Mouse (Mus musculus) limb, embryonic 14.5 days (tissue): ENCODE results near the gene Mrpl34. TPM values are rescaled to one million over a fixed set of nuclear protein-coding genes. Genes with fewer than 3 reads are reported as not detected.

Experiments used
- ATAC-seq: fragments of 200-750 bp; cut with Nextera tagmentation; 2 replicates; pipeline ENCODE4 v1.8.0; 2017; ENCODE audit warnings: low read depth, moderate number of reproducible peaks, moderate TSS enrichment; ENCODE audit not compliant: low FRiP score
- DNase-seq: peaks from one replicate; pipeline ENCODE4 v3.0.0-alpha.2; 2015; ENCODE audit warnings: low spot score
- H3K27ac ChIP-seq: fragments of 300-500 bp; sonication (generic); replicated peaks from 2 replicates; pipeline ENCODE4 v1.5.1; 2014; ENCODE audit warnings: low read depth, mild to moderate bottlenecking, low read length, moderate library complexity, mixed read lengths
- H3K27me3 ChIP-seq: fragments of 300-500 bp; sonication (generic); 2 replicates; pipeline ENCODE4 v1.6.1; 2014; ENCODE audit warnings: low read length, mixed read lengths; ENCODE audit not compliant: control insufficient read depth, insufficient read depth
- H3K36me3 ChIP-seq: fragments of 300-500 bp; sonication (generic); 2 replicates; pipeline ENCODE4 v1.6.1; 2014; ENCODE audit warnings: mild to moderate bottlenecking, low read length, moderate library complexity, mixed read lengths; ENCODE audit not compliant: control insufficient read depth, insufficient read depth
- H3K4me1 ChIP-seq: fragments of 300-500 bp; sonication (generic); 2 replicates; pipeline ENCODE4 v1.6.1; 2014; ENCODE audit warnings: antibody characterized with exemption, low read length, mixed read lengths; ENCODE audit not compliant: control insufficient read depth, insufficient read depth
- H3K4me2 ChIP-seq: fragments of 300-500 bp; sonication (generic); replicated peaks from 2 replicates; pipeline ENCODE4 v1.6.1; 2014; ENCODE audit warnings: low read depth, mild to moderate bottlenecking, low read length, moderate library complexity; ENCODE audit not compliant: severe bottlenecking
- H3K4me3 ChIP-seq: fragments of 300-500 bp; sonication (generic); replicated peaks from 2 replicates; pipeline ENCODE4 v1.5.1; 2014; ENCODE audit warnings: low read length
- H3K9ac ChIP-seq: fragments of 300-500 bp; sonication (generic); 2 replicates; pipeline ENCODE4 v1.6.1; 2014; ENCODE audit warnings: mild to moderate bottlenecking, low read depth, low read length, moderate library complexity; ENCODE audit not compliant: severe bottlenecking
- H3K9me3 ChIP-seq: fragments of 300-500 bp; sonication (generic); 2 replicates; pipeline ENCODE4 v1.6.1; 2016; ENCODE audit warnings: low read length; ENCODE audit not compliant: control insufficient read depth
- POLR2A ChIP-seq: fragments of 200-500 bp; IDR thresholded peaks from 2 replicates; pipeline ENCODE4 v1.8.0; 2012; ENCODE audit warnings: inconsistent platforms, mild to moderate bottlenecking, moderate library complexity, borderline replicate concordance; ENCODE audit not compliant: insufficient read depth, insufficient read length; ENCODE audit errors: extremely low read depth
- WGBS: fragments of 180-500 bp; shearing (Covaris S2); extraction: QIAGEN DNeasy Blood & Tissue Kit; methylation state at CpG from one replicate; pipeline ENCODE4 v1.1.7; 2014; 5-methylcytosine and 5-hydroxymethylcytosine counted together
- polyA plus RNA-seq, 2 experiments: library from polyadenylated mRNA; depleted of rRNA in 1 of 2; stranded (reverse) in 1 of 2; unstranded in 1 of 2; fragments of >200 nt; fragmentation: Nextera tagmentation in 1 of 2; extraction: Ambion mirVana in 1 of 2; gene quantifications; 2 replicates each; pipeline versions ENCODE4 v1.2.1 to v1.2.3; 2012 to 2014

Mrpl34 gene
- polyA plus RNA-seq, 2 experiments = 62.3 to 121 TPM

GRCm38 (mm10) chr8:71476099-71476940 is 11.6 kb downstream of the Mrpl34 start:
- 1% methylated on average over 73 of the region's 121 CpGs for WGBS
- peak overlapping the region; percentile 60 for H3K4me3 ChIP-seq
- no peak for TF ChIP-seq POLR2A
- peak; percentile 69 for DNase-seq
- peaks cover 7% of the 10 kb centered on the region for H3K4me1 ChIP-seq
- H3K36me3 ChIP-seq = peaks cover 66% of the 10 kb centered on the region
- H3K9me3 ChIP-seq = no peaks in the 10 kb centered on the region
- H3K9ac ChIP-seq = peak overlapping the region; percentile 69
- peak overlapping the region; percentile 61; the same call in 1 of the 2 replicates for H3K27ac ChIP-seq
- no peaks in the 10 kb centered on the region for H3K27me3 ChIP-seq
- peak overlapping the region; percentile 88 for H3K4me2 ChIP-seq
- ATAC-seq = peak; percentile 84

DNA sequence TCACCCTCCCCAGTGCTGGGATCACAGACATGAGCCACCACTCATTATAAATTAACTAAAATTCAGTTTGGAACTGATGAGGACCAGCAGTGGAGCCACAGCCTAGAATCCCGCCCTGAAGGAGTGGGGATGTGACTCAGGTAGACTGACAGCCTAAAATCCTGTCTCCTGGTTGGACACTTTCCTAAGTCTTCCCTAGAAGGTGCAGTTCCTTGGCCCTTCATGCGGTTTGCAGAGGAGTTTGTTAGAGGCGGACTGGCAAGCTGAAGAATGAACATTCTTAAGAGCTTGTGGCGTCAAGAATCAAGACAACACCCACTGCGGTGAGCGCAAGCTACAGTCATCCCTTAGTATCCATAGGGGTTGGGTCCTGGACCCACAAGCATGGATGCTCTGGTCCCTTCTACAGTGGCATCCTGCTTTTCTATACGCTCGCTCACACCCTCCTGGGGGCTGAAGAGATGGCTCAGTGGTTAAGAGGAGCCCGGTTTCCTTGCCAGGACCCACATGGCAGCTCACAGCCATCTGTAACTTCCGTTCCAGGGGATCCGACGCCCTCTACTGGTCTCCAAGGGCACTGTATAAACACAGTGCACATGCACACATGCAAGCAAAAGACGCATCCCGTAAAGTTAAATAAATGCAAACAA is 12.6 kb downstream of the Mrpl34 start:
- H3K9me3 ChIP-seq = no peaks in the 10 kb centered on the region
- H3K4me2 ChIP-seq = peak overlapping the region; percentile 88
- peak overlapping the region; percentile 69; the same call in 1 of the 2 replicates for H3K9ac ChIP-seq
- H3K36me3 ChIP-seq = peaks cover 64% of the 10 kb centered on the region
- TF ChIP-seq POLR2A = no peak
- peak overlapping the region; percentile 60; the same call in 1 of the 2 replicates for H3K4me3 ChIP-seq
- no peak overlapping the region for H3K27ac ChIP-seq
- peaks cover 7% of the 10 kb centered on the region for H3K4me1 ChIP-seq
- DNase-seq = no peak
- no peak for ATAC-seq
- no peaks in the 10 kb centered on the region for H3K27me3 ChIP-seq
- 49% methylated on average over 14 of the region's 14 CpGs for WGBS

GRCm38 (mm10) chr8:71478943-71479342 is 14.2 kb downstream of the Mrpl34 start:
- H3K27ac ChIP-seq = no peak overlapping the region
- H3K36me3 ChIP-seq = peaks cover 47% of the 10 kb centered on the region
- ATAC-seq = no peak
- no peak overlapping the region for H3K4me2 ChIP-seq
- 85% methylated on average over 10 of the region's 11 CpGs for WGBS
- no peaks in the 10 kb centered on the region for H3K9me3 ChIP-seq
- no peak overlapping the region for H3K9ac ChIP-seq
- no peaks in the 10 kb centered on the region for H3K27me3 ChIP-seq
- no peak overlapping the region for H3K4me3 ChIP-seq
- H3K4me1 ChIP-seq = peaks cover 7% of the 10 kb centered on the region
- TF ChIP-seq POLR2A = no peak
- DNase-seq = no peak

DNA sequence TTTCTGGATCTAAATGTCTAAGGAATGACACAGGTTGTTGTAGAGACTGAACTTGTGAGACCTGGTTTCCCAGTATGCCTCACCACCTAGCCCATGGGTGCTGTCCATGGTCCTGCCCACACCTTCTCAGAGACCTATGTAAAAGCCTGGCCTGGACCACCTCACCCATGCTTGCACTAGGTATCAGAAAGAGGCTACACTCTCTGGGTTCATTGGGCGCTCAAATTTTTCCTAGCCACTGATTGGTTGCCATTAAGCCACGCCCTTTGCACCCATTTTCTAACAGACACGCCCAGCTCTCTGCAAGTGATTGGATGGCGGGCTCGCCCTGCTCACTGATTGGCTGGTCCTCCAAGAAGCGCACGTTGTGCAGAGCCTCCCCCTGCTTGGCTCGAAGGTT is 19.2 kb downstream of the Mrpl34 start:
- no peak overlapping the region for H3K4me2 ChIP-seq
- 47% methylated on average over 8 of the region's 8 CpGs for WGBS
- peak; percentile 58 for DNase-seq
- no peak overlapping the region for H3K27ac ChIP-seq
- no peaks in the 10 kb centered on the region for H3K27me3 ChIP-seq
- no peak for TF ChIP-seq POLR2A
- H3K36me3 ChIP-seq = peaks cover 28% of the 10 kb centered on the region
- ATAC-seq = no peak
- H3K4me3 ChIP-seq = no peak overlapping the region
- H3K4me1 ChIP-seq = peaks cover 8% of the 10 kb centered on the region; the same call in 1 of the 2 replicates
- no peak overlapping the region for H3K9ac ChIP-seq
- no peaks in the 10 kb centered on the region for H3K9me3 ChIP-seq

DNA sequence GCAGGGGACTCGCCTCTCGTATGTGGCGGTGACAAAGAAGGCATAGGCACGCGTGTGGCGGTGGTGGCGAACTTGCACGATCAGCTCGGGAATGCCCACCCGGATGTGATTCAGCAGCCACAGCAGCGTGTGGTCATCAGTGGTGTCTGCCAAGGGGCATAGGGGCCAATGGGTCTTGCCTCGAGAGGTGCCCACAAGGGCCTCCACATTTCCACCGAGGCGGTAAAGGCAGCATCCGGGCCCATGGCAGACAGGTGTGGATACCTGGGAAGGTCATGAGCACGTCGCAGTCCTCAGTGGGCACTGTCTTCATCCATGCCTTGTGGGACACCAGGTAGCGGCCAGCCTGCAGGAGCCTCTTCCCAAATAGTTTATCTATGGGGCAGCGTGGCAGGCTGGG is 20.0 kb downstream of the Mrpl34 start:
- Histone ChIP-seq H3K36me3 (peaks cover 21% of the 10 kb centered on the region), H3K9ac (no peak overlapping the region), H3K27ac (no peak overlapping the region), H3K27me3 (no peaks in the 10 kb centered on the region), H3K4me2 (peak overlapping the region; percentile 84; the same call in 1 of the 2 replicates), H3K9me3 (no peaks in the 10 kb centered on the region), H3K4me3 (peak overlapping the region; percentile 77), H3K4me1 (peaks cover 12% of the 10 kb centered on the region)
- ATAC-seq (no peak), DNase-seq (no peak)
- WGBS = 94% methylated on average over 19 of the region's 19 CpGs
- TF ChIP-seq POLR2A = no peak
